Mouse (Mus musculus): ENCODE measurements at regions not wholly inside any gene's neighbourhood (a gene's known extent, or its start where the extent isn't known, plus 50 kb on each side); places are given as distances from the start of the nearest gene placed in this dataset.

DNA sequence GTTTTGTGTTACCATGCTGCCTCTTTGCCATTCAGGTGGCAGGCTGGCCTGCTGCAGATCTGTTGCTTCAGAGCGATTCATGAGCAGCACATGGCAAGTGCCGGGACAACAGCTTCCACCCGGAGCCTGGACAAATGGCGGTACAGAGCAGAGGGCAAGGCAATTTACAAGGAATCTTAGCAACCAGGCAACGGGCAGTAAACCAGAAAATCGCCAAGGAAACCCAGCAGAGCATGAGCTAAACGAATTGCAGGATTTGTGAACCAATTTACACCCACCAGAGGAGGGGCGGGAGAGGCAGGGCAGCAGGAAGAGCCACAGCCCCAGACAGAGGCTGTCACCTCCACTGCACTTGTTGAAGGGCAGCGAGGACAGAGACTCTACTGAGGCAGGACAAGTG lies 60.5 kb upstream of the Loxl4 start:
- H3K4me1 ChIP-seq: peaks cover 42% of the 10 kb centered on the region
- no peaks in the 10 kb centered on the region for H3K9me3 ChIP-seq
- H3K36me3 ChIP-seq: no peaks in the 10 kb centered on the region
- H3K27ac ChIP-seq: peak overlapping the region; percentile 7; the same call in 1 of the 2 replicates
- DNase-seq (ENCODE audit: low spot score): peak; percentile 68
- peaks cover 11% of the 10 kb centered on the region for H3K27me3 ChIP-seq (ENCODE audit: insufficient read depth, poor library complexity, severe bottlenecking)
- H3K4me3 ChIP-seq: no peak overlapping the region
- 38% methylated on average over 9 of the region's 9 CpGs for WGBS

DNA sequence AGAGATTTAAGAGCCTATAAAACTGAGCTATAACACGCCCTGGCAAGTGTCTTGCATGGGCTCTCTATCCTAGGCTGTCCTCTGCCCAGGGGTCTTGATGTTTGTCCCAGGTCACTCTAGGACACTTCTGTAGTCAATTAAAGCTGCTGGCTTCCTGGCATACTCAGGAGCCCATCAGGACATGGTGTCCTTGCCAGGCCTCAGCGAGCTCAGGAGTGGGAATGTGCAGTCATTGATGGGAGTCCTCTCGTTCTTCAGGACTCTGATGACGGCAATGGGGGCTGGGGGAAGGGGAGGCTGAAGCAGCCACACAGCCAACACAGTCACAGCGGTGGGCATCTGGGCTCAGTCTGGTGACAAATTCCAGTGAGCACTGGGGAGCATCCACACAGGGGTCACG lies 57.3 kb upstream of the Loxl4 start:
- Histone ChIP-seq H3K36me3 (no peaks in the 10 kb centered on the region), H3K4me3 (no peak overlapping the region), H3K9me3 (no peaks in the 10 kb centered on the region), H3K27me3 (ENCODE audit: insufficient read depth, poor library complexity, severe bottlenecking) (peaks cover 12% of the 10 kb centered on the region), H3K4me1 (peaks cover 40% of the 10 kb centered on the region), H3K27ac (no peak overlapping the region)
- DNase-seq (ENCODE audit: low spot score): no peak
- 62% methylated on average over 6 of the region's 6 CpGs for WGBS

DNA sequence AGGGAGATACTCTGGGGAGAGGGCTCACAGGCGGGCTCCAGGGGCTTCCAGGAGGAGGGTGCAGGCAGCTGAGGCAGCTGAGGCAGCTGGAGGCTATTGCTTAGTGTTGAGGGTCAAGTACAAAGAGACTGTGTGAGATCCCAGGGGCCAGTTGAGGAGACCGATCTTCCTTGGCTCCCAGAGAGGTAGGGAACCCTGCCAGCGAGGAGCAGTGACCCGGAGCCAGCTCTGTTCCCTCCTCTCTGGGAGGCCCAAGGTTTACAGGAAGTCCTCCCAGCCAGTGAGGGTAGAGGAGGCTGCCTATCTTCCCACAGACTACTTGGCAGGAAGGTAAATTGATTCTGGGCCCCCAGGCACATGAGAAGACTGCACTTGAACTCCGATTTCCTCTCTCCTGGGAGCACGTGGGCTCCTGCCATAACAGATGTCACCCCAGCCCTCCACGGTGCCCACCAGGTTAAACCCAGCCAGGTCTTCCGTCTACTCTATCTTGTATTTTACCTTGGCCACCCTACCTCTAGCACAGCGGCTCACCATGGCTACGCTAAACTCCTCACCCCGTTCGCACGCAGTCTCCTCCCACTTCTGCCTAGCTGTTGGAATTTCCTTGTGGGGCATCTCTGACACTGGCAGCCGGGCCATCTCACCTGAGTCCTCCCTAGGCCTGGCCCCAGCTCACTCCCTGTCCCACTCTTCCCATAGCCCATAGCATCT lies 55.9 kb upstream of the Loxl4 start:
- Histone ChIP-seq H3K27me3 (ENCODE audit: insufficient read depth, poor library complexity, severe bottlenecking) (peaks cover 12% of the 10 kb centered on the region), H3K9me3 (no peaks in the 10 kb centered on the region), H3K4me1 (peaks cover 28% of the 10 kb centered on the region), H3K4me3 (no peak overlapping the region), H3K27ac (peak overlapping the region; percentile 16; the same call in 1 of the 2 replicates), H3K36me3 (no peaks in the 10 kb centered on the region)
- 70% methylated on average over 14 of the region's 14 CpGs for WGBS
- DNase-seq (ENCODE audit: low spot score): peak; percentile 64

DNA sequence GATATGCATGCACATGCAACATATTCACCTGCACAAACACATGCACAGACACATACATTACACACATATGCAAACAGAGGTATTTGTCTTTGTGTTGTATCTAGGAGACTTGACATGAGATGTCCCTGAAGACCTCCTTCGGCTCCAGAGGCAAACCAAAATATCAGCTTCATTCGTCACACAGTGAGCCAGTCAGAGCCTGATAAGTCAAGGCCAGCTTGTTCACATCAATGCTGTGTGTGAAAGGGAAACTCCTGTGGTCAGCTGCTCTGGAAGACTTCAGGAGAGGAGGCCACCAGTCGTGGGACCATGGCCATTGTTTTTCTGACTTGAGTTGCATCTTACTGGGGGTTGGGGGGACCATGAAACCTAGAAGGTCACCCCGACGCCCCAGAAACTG lies 54.3 kb upstream of the Loxl4 start:
- H3K27me3 ChIP-seq (ENCODE audit: insufficient read depth, poor library complexity, severe bottlenecking): peaks cover 9% of the 10 kb centered on the region; the same call in 1 of the 2 replicates
- WGBS: 75% methylated on average over 5 of the region's 5 CpGs
- H3K9me3 ChIP-seq: no peaks in the 10 kb centered on the region
- no peak overlapping the region for H3K4me3 ChIP-seq
- H3K4me1 ChIP-seq: peaks cover 27% of the 10 kb centered on the region
- peak; percentile 54 for DNase-seq (ENCODE audit: low spot score)
- no peak overlapping the region for H3K27ac ChIP-seq
- H3K36me3 ChIP-seq: no peaks in the 10 kb centered on the region
